Mouse (Mus musculus) kidney, adult 2 months (tissue): ENCODE measurements around the gene Cma2. TPM values are rescaled to one million over a fixed set of nuclear protein-coding genes. Genes with fewer than 3 reads are reported as not detected.
"Not testable (repeated sequence)": the region's sequence is repeated elsewhere in the genome, so short reads cannot be mapped to it uniquely, and the experiment has no call there.

Experiments used
- DNase-seq: peaks from one replicate; pipeline ENCODE4 v3.0.0; 2021
- H3K27ac ChIP-seq: fragments of 200-500 bp; 2 replicates; pipeline ENCODE4 v1.5.1; 2012; ENCODE audit warnings: low read depth, low read length, control low read depth, inconsistent platforms; ENCODE audit not compliant: insufficient read depth
- H3K27me3 ChIP-seq: fragments of 200-500 bp; replicated peaks from 2 replicates; pipeline ENCODE4 v1.6.1; 2012; ENCODE audit warnings: mild to moderate bottlenecking, moderate library complexity, low read length, inconsistent platforms; ENCODE audit not compliant: control insufficient read depth, insufficient read depth
- H3K36me3 ChIP-seq: fragments of 200-500 bp; 2 replicates; pipeline ENCODE4 v1.6.1; 2012; ENCODE audit warnings: mild to moderate bottlenecking, moderate library complexity, low read length, inconsistent platforms; ENCODE audit not compliant: control insufficient read depth, insufficient read depth
- H3K4me1 ChIP-seq: fragments of 200-500 bp; 2 replicates; pipeline ENCODE4 v1.6.1; 2011; ENCODE audit warnings: low read length; ENCODE audit not compliant: control insufficient read depth, insufficient read depth
- H3K4me3 ChIP-seq: fragments of 200-500 bp; 2 replicates; pipeline ENCODE4 v1.5.1; 2011; ENCODE audit warnings: mild to moderate bottlenecking, low read depth, low read length, control low read depth; ENCODE audit not compliant: insufficient read depth
- CTCF ChIP-seq: fragments of 200-500 bp; conservative IDR thresholded peaks from 2 replicates; pipeline ENCODE4 v1.5.1; 2011; ENCODE audit warnings: low read depth, mild to moderate bottlenecking, control low read depth, low read length, moderate library complexity, mixed read lengths; ENCODE audit not compliant: insufficient read depth, insufficient read length
- POLR2A ChIP-seq: fragments of 200-500 bp; IDR thresholded peaks from one replicate; pipeline ENCODE4 v1.6.1; 2011; ENCODE audit warnings: low read depth, low read length, control low read depth
- WGBS: fragments of 180-500 bp; shearing (Covaris S2); methylation state at CpG from one replicate; pipeline ENCODE4 v1.1.7; 2018; 5-methylcytosine and 5-hydroxymethylcytosine counted together
- polyA plus RNA-seq: library from polyadenylated mRNA; depleted of rRNA; stranded (reverse); fragments of >200 nt; gene quantifications from 2 replicates; pipeline ENCODE4 v1.2.3, GENCODE M21; 2012; rRNA removed

Gene Cma2
- polyA plus RNA-seq, 1 experiment, result not detected

DNA sequence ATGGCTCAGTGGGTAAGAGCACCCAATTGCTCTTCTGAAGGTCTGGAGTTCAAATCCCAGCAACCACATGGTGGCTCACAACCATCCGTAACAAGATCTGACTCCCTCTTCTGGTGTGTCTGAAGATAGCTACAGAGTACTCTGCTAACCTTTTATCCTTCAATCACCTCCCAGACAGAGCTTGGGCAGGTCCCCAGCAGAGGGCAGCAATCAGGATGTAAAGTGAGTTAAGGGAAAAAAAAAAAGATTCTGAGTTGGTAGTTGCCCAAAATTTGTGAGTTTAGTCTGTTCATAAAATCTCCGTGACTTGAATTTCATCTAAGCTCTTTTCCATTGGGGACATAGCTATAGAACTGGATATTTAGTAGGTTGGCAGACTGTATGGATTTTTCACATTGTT, 13.1 kb downstream of the Cma2 start:
- H3K27ac ChIP-seq, H3K36me3 ChIP-seq, H3K4me1 ChIP-seq, H3K27me3 ChIP-seq, H3K4me3 ChIP-seq, DNase-seq: not testable (repeated sequence)
- TF ChIP-seq CTCF, result 0 out of 2 replicates have a peak, but pooled peaks have one; percentile 14
- 74% methylated on average over 2 of the region's 2 CpGs for WGBS

DNA sequence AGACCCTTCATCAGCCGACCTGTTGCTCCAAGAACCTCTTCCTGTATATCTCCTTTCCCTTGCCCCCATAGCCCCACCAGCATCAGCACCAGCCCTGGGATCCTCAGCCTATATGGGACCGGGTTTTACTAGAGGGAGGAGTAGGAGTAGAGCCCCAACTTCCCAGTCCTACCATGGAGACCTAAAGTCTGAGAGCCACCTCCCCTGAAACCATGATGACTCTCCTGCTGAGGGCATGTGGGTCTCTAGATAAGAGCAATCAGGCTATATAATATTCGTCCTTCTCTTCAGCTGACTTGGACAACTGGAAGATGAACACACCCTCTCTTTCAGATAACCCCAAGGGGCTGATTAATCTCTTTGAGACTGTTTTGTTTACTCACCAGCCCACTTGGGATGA, 36.7 kb downstream of the Cma2 start:
- DNase-seq, H3K27me3 ChIP-seq, H3K4me3 ChIP-seq, H3K36me3 ChIP-seq, H3K4me1 ChIP-seq, H3K27ac ChIP-seq: not testable (repeated sequence)
- 78% methylated on average over 2 of the region's 3 CpGs for WGBS

DNA sequence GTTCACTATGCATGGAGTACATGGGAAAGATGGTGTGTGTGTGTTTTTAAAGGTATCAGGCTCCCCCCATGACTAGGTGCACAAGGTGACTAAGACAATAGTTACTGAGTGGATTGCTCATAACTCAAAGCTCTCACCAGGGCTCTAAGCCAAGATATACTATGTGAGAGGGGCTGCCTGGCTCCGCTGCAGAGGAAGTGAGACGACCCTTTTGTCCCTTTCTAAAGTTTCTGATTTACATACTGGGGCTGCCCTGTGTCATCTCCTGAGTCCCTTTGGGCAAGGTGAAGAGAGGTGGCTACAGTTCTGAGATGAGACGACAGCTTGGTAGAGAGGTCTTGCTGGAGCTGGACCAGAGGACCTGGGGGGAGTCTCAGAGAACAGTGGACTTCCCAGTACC, 62.4 kb downstream of the Cma2 start:
- no peaks in the 10 kb centered on the region for H3K27me3 ChIP-seq
- no peaks in the 10 kb centered on the region for H3K36me3 ChIP-seq
- 44% methylated on average over 3 of the region's 3 CpGs for whole genome bisulfite sequencing
- H3K4me1 ChIP-seq, result no peaks in the 10 kb centered on the region
- H3K4me3 ChIP-seq, result no peak overlapping the region
- TF ChIP-seq POLR2A, result no peak
- no peak for TF ChIP-seq CTCF
- no peak overlapping the region for H3K27ac ChIP-seq
- DNase-seq, result no peak

DNA sequence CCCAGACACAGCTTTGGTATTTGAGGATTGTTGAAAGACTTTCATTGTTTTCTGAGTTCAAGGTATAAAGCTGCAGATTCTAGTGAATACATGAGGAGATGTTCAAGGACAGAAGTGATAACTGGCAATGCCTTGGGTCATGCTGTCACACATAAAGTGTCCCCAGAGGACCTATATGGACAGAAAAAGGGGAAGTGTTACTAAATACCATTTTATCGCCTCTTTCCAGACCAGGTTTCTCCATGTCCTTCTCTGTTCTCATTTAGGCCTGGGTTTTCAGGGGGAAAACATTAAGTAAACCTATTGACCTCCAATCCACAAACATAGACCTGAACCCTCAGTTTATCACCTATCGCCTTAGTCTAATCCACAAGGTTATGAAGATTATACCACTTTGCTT, 63.1 kb downstream of the Cma2 start:
- H3K27ac ChIP-seq, result no peak overlapping the region
- no peaks in the 10 kb centered on the region for H3K27me3 ChIP-seq
- no peaks in the 10 kb centered on the region for H3K36me3 ChIP-seq
- no peak for TF ChIP-seq CTCF
- TF ChIP-seq POLR2A, result no peak
- no peak overlapping the region for H3K4me3 ChIP-seq
- no peak for DNase-seq
- 93% methylated on average over 2 of the region's 2 CpGs for WGBS
- H3K4me1 ChIP-seq, result no peaks in the 10 kb centered on the region

- not testable (repeated sequence) for H3K27me3 ChIP-seq, H3K4me3 ChIP-seq, DNase-seq, H3K36me3 ChIP-seq, H3K4me1 ChIP-seq, H3K27ac ChIP-seq
- 77% methylated on average over 3 of the region's 3 CpGs for WGBS
Measured at GRCm38 (mm10) chr14:56017671-56018070, 66.9 kb downstream of the Cma2 start, which contains the start of gene Mcpt1. Mcpt1 (plus strand) TSS chr14:56017971.

DNA sequence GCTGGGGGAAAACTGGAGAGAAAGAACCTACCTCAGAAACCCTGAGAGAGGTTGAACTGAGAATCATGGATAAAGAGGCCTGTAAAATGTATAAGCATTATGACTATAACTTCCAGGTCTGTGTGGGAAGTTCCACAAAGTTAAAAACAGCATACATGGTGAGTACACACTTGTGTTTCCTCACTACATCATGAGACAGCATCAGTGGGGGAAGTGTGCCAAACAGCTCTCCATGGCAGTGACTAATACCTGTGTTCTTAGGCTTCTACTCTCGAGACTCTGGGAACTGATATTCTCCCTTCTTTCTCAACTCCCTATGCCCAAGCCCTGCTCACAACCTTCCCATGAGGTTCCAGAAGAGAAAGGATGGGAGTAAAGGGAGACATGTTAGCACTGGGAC, 68.7 kb downstream of the Cma2 start:
- DNase-seq, result no peak
- no peak overlapping the region for H3K27ac ChIP-seq
- H3K27me3 ChIP-seq, result no peaks in the 10 kb centered on the region
- 58% methylated on average over 1 of the region's 1 CpGs for WGBS
- TF ChIP-seq CTCF, result no peak
- no peak for TF ChIP-seq POLR2A
- no peak overlapping the region for H3K4me3 ChIP-seq
- H3K36me3 ChIP-seq, result no peaks in the 10 kb centered on the region
- H3K4me1 ChIP-seq, result no peaks in the 10 kb centered on the region

- not testable (repeated sequence) for H3K27ac ChIP-seq, H3K4me3 ChIP-seq, DNase-seq, H3K4me1 ChIP-seq, H3K36me3 ChIP-seq, H3K27me3 ChIP-seq
- 85% methylated on average over 4 of the region's 4 CpGs for WGBS
Measured at GRCm38 (mm10) chr14:56021305-56021704, 70.5 kb downstream of the Cma2 start.

Other genes starting within 250 kb of the Cma2 start
- gene Tgm1, start 237.1 kb upstream of the Cma2 start, polyA plus RNA-seq, result 29.6 and 30.1 TPM in 2 replicates
- gene Rabggta, start 228.7 kb upstream of the Cma2 start, polyA plus RNA-seq, result 70.0 and 86.9 TPM in 2 replicates
- 223 and 228 TPM in 2 replicates for gene Dhrs1, start 205.3 kb upstream of the Cma2 start, polyA plus RNA-seq
- 12.9 and 16.1 TPM in 2 replicates for gene Nop9, start 205.3 kb upstream of the Cma2 start, polyA plus RNA-seq
- 485 and 513 TPM in 2 replicates for gene Cideb, start 192.5 kb upstream of the Cma2 start, polyA plus RNA-seq
- 0.56 and 0.76 TPM in 2 replicates for gene Ltb4r2, start 189.6 kb upstream of the Cma2 start, polyA plus RNA-seq
- gene Ltb4r1, start 185.0 kb upstream of the Cma2 start, polyA plus RNA-seq, result 0.75 and 1.1 TPM in 2 replicates
- gene Adcy4, start 166.9 kb upstream of the Cma2 start, polyA plus RNA-seq, result 16.8 and 16.9 TPM in 2 replicates
- gene Ripk3, start 162.1 kb upstream of the Cma2 start, polyA plus RNA-seq, result 3.5 and 4.7 TPM in 2 replicates
- 4.3 and 5.0 TPM in 2 replicates for gene Nfatc4, start 127.8 kb upstream of the Cma2 start, polyA plus RNA-seq
- gene Nynrin, start 97.0 kb upstream of the Cma2 start, polyA plus RNA-seq, result 6.6 and 7.6 TPM in 2 replicates
- gene Cbln3, start 66.6 kb upstream of the Cma2 start, polyA plus RNA-seq, result 0.08 and 0.13 TPM in 2 replicates
- 11.1 and 11.9 TPM in 2 replicates for gene Khnyn, start 66.0 kb upstream of the Cma2 start, polyA plus RNA-seq
- 132 and 133 TPM in 2 replicates for gene Sdr39u1, start 50.7 kb upstream of the Cma2 start, polyA plus RNA-seq
- 0.42 and 0.99 TPM in 2 replicates for gene Cma1, start 6.3 kb upstream of the Cma2 start, polyA plus RNA-seq
- gene Mcpt1, start 67.0 kb downstream of the Cma2 start, polyA plus RNA-seq, result not detected in 2 replicates
- gene Mcpt9, start 79.5 kb downstream of the Cma2 start, polyA plus RNA-seq, result not detected in 2 replicates
- gene Mcpt2, start 91.1 kb downstream of the Cma2 start, polyA plus RNA-seq, result not detected in 2 replicates
- gene Mcpt4, start 111.3 kb downstream of the Cma2 start, polyA plus RNA-seq, result 0.50 and 0.95 TPM in 2 replicates
- not detected in 2 replicates for gene Mcpt8, start 134.3 kb downstream of the Cma2 start, polyA plus RNA-seq
- not detected in 2 replicates for gene Ctsg, start 151.6 kb downstream of the Cma2 start, polyA plus RNA-seq
- not detected in 2 replicates for gene Gzme, start 169.6 kb downstream of the Cma2 start, polyA plus RNA-seq
- gene Gzmd, start 181.6 kb downstream of the Cma2 start, polyA plus RNA-seq, result not detected in 2 replicates
- not detected in 2 replicates for gene Gzmg, start 208.6 kb downstream of the Cma2 start, polyA plus RNA-seq
- not detected in 2 replicates for gene Gzmn, start 223.6 kb downstream of the Cma2 start, polyA plus RNA-seq